Mouse (Mus musculus) brain, embryonic 14.5 days (tissue): ENCODE data around the gene Prkag2. TPM values are rescaled to one million over a fixed set of nuclear protein-coding genes. Genes with fewer than 3 reads are reported as not detected.
"Not testable (repeated sequence)": the region's sequence is repeated elsewhere in the genome, so short reads cannot be mapped to it uniquely, and the experiment has no call there.

Experiments used
- DNase-seq: peaks from one replicate; pipeline ENCODE4 v3.0.0-alpha.2; 2011; ENCODE audit warnings: low read depth
- CTCF ChIP-seq: fragments of 200-500 bp; IDR thresholded peaks from 2 replicates; pipeline ENCODE4 v1.5.1; 2012; ENCODE audit warnings: inconsistent platforms, mild to moderate bottlenecking, moderate library complexity, borderline replicate concordance; ENCODE audit not compliant: insufficient read depth, insufficient read length; ENCODE audit errors: extremely low read depth
- POLR2A ChIP-seq: fragments of 200-500 bp; IDR thresholded peaks from 2 replicates; pipeline ENCODE4 v1.6.1; 2012; ENCODE audit warnings: mild to moderate bottlenecking, inconsistent platforms, borderline replicate concordance; ENCODE audit not compliant: poor library complexity, insufficient read depth, insufficient read length, severe bottlenecking; ENCODE audit errors: extremely low read depth
- polyA plus RNA-seq: library from polyadenylated mRNA; depleted of rRNA; stranded (reverse); fragments of >200 nt; gene quantifications from 2 replicates; pipeline ENCODE4 v1.2.3, GENCODE M21; 2012

Prkag2 gene
- polyA plus RNA-seq, 1 experiment: 99.6 TPM

- TF ChIP-seq CTCF (no peak), POLR2A (no peak)
- no peak for DNase-seq
Measured at GRCm38 (mm10) chr5:25080994-25081393, 19.4 kb downstream of the Prkag2 start.

DNA sequence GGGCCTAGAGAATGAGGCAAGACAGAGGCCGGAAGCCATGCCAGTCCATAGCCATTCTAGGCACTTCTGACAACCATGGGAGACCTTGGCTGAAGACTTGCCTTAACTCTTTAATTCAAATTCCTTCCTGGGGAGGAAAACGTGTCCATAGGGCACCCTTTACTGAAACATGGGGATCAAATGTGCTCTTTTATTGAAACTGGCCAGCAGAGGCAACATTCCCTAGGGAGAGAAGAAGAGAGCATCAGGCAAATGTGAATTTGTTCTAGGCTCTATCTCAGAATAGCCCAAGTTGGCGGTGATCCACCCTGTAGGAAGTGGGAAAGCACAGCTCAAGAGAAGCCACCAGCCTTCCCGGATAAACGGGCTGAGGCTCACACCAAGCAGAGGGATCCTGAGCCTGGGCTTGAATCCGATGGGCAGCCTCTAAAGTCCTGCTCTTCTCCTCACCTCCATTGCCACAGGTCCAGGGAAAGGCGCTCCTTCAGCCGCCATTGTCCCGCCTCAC is 19.9 kb downstream of the Prkag2 start:
- TF ChIP-seq CTCF (no peak), POLR2A (no peak)
- DNase-seq: no peak

DNA sequence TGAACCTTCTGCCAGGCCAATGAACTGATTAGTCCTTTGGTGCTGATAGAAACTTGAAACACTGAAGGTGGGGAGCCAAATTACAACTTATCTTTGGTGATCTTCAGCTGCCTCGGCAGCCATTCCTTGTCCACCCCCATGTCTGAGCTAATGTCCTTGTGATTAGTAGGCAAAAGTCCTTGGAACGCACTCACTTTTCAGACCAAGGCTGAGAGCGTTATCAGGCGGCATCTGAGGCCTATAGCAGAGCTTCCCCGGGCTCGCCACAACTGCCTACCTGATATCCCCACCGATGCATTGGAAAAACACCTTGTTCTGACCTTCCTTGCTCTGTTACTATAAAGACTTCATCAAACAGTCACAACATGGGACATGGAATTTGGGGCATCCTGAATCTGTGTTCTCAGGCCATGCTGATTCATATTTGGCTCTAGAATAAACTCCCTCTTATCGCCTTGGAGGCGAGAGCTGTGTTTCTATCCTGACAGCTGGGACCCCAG is 20.6 kb downstream of the Prkag2 start:
- TF ChIP-seq POLR2A (no peak), CTCF (no peak)
- no peak for DNase-seq

- DNase-seq: no peak
- TF ChIP-seq POLR2A (no peak), CTCF (no peak)
Measured at GRCm38 (mm10) chr5:25077873-25078651, 22.4 kb downstream of the Prkag2 start.

DNA sequence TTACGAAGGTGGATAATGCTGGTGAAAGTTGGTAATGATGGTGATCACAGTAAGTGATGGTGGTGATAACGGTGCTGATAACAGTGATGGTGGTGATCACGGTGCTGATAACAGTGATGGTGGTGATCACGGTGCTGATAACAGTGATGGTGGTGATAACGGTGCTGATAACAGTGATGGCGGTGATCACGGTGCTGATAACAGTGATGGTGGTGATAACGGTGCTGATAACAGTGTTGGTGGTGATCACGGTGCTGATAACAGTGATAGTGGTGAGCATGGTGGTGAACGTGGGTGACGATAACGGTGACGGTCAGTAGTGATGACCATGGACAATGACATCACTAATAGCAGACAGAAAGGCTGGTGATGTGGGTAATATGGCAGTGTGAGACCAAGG is 23.2 kb downstream of the Prkag2 start:
- not testable (repeated sequence) for DNase-seq

DNA sequence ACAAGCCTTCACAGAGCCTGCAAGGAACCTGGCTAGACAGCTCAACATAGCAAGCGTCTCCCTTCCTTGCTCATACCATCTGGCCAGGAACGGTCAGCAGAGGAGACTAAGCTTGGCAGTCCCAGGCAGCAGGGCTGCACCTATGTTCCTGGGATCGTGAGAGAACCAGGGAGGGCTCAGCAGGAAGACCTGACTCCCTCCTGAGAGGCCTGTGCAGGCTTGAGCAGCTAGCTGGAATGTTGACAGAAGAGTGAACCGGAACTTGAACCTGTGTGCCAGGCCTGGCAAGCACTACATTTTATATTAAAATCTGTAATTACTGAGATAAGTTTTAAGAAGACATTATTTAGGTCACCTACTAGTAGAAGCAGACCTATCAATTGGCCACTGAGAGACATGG is 24.8 kb downstream of the Prkag2 start:
- DNase-seq: no peak
- TF ChIP-seq POLR2A: no peak
- no peak for TF ChIP-seq CTCF

DNA sequence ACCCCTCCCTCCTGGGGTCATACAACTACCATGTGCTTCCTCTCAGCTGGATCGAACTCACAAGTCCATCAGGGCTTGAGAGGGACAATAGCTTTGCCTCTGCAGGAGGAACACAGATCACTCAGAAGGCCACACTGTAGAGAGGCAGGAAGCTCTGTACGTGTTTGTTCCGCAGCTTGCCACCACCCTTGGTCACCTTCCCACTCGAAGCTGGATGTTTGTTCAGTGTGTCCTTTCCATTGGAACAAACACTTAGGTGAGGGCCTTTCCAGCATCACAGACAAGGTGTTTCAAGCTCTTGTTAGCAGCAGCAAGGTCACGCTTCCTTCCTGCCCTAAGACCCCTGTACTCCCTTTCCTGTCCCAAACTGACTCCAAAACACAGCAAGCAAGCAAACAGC is 30.6 kb downstream of the Prkag2 start:
- DNase-seq: no peak
- TF ChIP-seq CTCF (no peak), POLR2A (no peak)

DNA sequence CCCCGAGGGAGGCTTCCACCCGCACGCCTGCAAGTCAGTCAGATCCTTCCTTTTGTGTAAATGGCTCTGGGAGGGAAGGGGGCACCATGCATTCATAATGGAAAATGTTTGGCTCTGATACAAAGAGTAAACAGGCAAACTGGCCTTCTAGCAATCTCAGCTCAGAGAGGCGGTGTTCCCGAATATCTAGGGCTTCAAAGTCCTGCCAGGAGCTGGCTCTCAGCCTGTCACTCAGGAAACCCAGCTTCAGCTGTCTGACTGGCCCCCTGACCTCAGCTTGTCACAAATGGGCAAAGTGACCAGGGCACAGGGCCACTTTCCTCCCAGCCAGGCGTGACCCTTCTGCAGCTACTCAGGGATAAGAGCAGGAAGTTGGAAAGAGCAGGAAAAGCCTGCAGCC is 33.3 kb downstream of the Prkag2 start:
- TF ChIP-seq CTCF (no peak), POLR2A (no peak)
- DNase-seq: peak; percentile 53

DNA sequence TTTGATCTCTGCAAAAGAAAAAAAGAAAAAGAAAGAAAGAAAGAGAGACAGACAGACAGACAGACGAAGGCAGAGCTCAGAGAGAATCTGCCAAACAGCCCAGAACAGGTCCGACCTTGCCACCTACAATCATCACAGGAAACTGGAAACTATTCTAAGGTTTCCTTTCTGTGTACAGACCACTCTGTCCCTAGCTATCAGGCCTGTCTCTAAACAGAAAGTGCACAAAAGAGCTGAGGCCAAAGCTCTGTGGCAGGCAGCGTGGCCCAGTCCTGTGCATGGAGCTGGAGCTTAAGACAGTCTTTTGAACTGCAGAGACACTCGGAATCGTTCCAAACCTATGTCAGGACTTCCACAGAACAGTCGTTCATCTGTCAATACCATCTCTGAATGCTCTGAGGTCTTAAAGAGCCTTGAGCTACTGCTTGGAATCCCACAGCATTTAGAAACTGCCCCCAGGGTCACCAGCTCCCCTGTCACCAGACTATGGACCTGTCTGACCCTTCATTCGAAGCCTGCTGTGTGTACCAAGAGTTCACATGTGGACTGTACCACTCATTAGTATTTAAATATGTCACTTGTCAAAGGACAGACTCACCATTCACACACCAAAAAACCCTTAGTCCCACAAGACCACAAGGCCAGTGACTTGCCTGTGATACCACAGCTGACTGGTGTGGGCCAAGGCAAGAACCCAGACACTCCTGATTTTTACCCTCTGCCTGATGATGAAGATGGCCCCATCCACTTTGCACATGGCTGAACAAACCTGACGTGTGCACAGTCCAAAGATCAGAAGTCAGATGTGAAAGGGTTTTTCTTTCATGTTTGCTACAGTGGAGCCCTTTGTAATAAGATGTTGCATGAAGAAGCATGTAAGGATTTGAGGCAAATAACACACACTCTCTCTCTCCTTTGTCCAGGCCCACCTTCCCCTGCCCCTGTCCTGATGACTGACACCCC is 35.9 kb downstream of the Prkag2 start:
- no peak for TF ChIP-seq POLR2A
- TF ChIP-seq CTCF: no peak
- no peak for DNase-seq

- DNase-seq: peak; percentile 47
- TF ChIP-seq POLR2A (no peak), CTCF (no peak)
Measured at GRCm38 (mm10) chr5:25062506-25063132, 37.8 kb downstream of the Prkag2 start.
